Mouse (Mus musculus) myocyte (in vitro differentiated cells): ENCODE results near the gene Olfr1424. TPM values are rescaled to one million over a fixed set of nuclear protein-coding genes. Genes with fewer than 3 reads are reported as not detected.
"Not testable (repeated sequence)": the region's sequence is repeated elsewhere in the genome, so short reads cannot be mapped to it uniquely, and the experiment has no call there.

Experiments used
- H3K27me3 ChIP-seq: one replicate; pipeline ENCODE4 v1.6.1; 2011; ENCODE audit not compliant: control insufficient read depth, insufficient read depth, insufficient read length
- H3K36me3 ChIP-seq: one replicate; pipeline ENCODE4 v1.6.1; 2011; ENCODE audit not compliant: control insufficient read depth, insufficient read depth
- H3K4me2 ChIP-seq: one replicate; pipeline ENCODE4 v1.6.1; 2011; ENCODE audit warnings: low read depth, control low read depth
- H3K4me3 ChIP-seq: one replicate; pipeline ENCODE4 v1.5.1; 2011; ENCODE audit warnings: mild to moderate bottlenecking, control low read depth, moderate library complexity
- H3K79me2 ChIP-seq: one replicate; pipeline ENCODE4 v1.6.1; 2011; ENCODE audit not compliant: control insufficient read depth, insufficient read depth
- H3ac ChIP-seq: one replicate; pipeline ENCODE4 v1.6.1; 2011; ENCODE audit not compliant: control insufficient read depth, insufficient read length
- CEBPB ChIP-seq: IDR thresholded peaks from 2 replicates; pipeline ENCODE4 v1.6.1; 2011; ENCODE audit warnings: mild to moderate bottlenecking, moderate library complexity; ENCODE audit not compliant: poor library complexity, insufficient read depth, severe bottlenecking
- E2F4 ChIP-seq: IDR thresholded peaks from one replicate; pipeline ENCODE4 v1.6.1; 2011; ENCODE audit warnings: mild to moderate bottlenecking, control low read depth, moderate library complexity; ENCODE audit not compliant: insufficient read depth
- MAX ChIP-seq: IDR thresholded peaks from one replicate; pipeline ENCODE4 v1.6.1; 2011; ENCODE audit warnings: low read depth, mild to moderate bottlenecking, control low read depth
- MYOD1 ChIP-seq, 3 experiments: IDR thresholded peaks; one replicate each; pipeline ENCODE4 v1.6.1; 2011; ENCODE audit warnings: control low read depth in 2 of 3, low read depth in 2 of 3, mild to moderate bottlenecking in 2 of 3, moderate library complexity in 1 of 3; ENCODE audit not compliant: insufficient read length in 2 of 3, control insufficient read depth in 1 of 3
- MYOG ChIP-seq, 3 experiments: IDR thresholded peaks; one replicate each; pipeline ENCODE4 v1.6.1; 2011; ENCODE audit warnings: control low read depth in 2 of 3, low read depth in 2 of 3, mild to moderate bottlenecking in 2 of 3; ENCODE audit not compliant: insufficient read length in 2 of 3, control insufficient read depth in 1 of 3, insufficient read depth in 1 of 3
- POLR2A ChIP-seq: IDR thresholded peaks from one replicate; pipeline ENCODE4 v1.6.1; 2011; ENCODE audit warnings: low read depth, mild to moderate bottlenecking, control low read depth, moderate library complexity; ENCODE audit not compliant: insufficient read length
- POLR2AphosphoS2 ChIP-seq: IDR thresholded peaks from one replicate; pipeline ENCODE4 v1.6.1; 2011; ENCODE audit warnings: low read depth, control low read depth; ENCODE audit not compliant: insufficient read length
- REST ChIP-seq: IDR thresholded peaks from one replicate; pipeline ENCODE4 v1.6.1; 2011; ENCODE audit warnings: mild to moderate bottlenecking, control low read depth, moderate library complexity; ENCODE audit not compliant: insufficient read depth, insufficient read length
- SRF ChIP-seq: IDR thresholded peaks from one replicate; pipeline ENCODE4 v1.6.1; 2011; ENCODE audit warnings: low read depth; ENCODE audit not compliant: control insufficient read depth, insufficient read length
- TCF12 ChIP-seq: IDR thresholded peaks from one replicate; pipeline ENCODE4 v1.6.1; 2011; ENCODE audit warnings: mild to moderate bottlenecking, control low read depth; ENCODE audit not compliant: poor library complexity, insufficient read depth, severe bottlenecking
- TCF3 ChIP-seq: IDR thresholded peaks from one replicate; pipeline ENCODE4 v1.6.1; 2011; ENCODE audit warnings: low read depth, control low read depth; ENCODE audit not compliant: insufficient read length
- USF1 ChIP-seq: IDR thresholded peaks from one replicate; pipeline ENCODE4 v1.6.1; 2011; ENCODE audit warnings: low read depth, mild to moderate bottlenecking, control low read depth, moderate library complexity
- polyA plus RNA-seq: library from polyadenylated mRNA; unstranded; fragments of >200 nt; fragmentation: generic; extraction: Trizol; gene quantifications from one replicate; pipeline ENCODE4 v1.2.1, GENCODE M21; 2012; ENCODE audit warnings: missing spikeins

Gene Olfr1424
- polyA plus RNA-seq, result not detected

DNA sequence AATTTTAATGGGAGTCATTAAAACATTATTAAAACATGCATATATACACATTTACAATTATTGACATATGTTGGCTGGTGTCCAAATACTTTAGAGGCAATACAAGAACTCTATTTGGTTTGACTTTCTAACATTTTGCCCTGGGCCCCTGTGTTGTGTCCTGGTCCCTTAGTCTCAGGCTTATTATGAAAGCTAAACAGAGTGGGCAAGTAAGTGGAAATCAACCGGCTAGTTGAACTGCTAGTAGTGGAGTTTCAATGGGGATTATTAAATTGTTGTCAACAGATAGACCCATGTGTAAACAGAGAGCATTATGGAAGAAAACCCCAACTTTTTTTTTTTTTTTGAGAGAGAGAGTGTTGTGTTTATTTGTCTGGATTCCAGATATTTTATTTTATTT, at the start of gene Olfr1424:
Gene Olfr1424, minus strand, starts transcription at position 101 of the 400 bp plus-strand sequence.
- not testable (repeated sequence) for H3ac ChIP-seq, H3K4me3 ChIP-seq, H3K79me2 ChIP-seq, H3K4me2 ChIP-seq, H3K36me3 ChIP-seq, H3K27me3 ChIP-seq

DNA sequence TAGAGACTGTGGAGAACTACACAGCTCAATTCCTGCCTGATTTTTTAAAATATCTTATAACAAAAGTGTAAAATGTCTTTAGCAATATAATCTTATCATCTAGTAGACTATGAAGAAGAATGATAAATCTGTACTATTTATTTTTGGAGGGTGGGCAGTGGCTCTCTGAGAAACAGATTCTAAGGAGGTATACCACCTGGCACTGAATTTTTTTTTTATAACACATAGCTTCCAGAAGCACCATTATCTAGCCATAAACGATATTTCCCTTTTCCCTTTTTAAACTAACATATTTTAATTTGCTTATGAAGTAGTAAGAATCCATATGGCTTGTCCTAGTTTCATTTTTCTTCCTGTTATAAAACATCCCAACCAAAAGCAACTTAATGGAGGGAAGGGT, 42.1 kb upstream of the Olfr1424 start:
- no peaks in the 10 kb centered on the region for H3K36me3 ChIP-seq
- H3K27me3 ChIP-seq, result no peaks in the 10 kb centered on the region
- no peak overlapping the region for H3K4me2 ChIP-seq
- no peak overlapping the region for H3K4me3 ChIP-seq
- H3ac ChIP-seq, result no peak overlapping the region
- H3K79me2 ChIP-seq, result no peaks in the 10 kb centered on the region
- TF ChIP-seq MYOG (IDR thresholded peaks at IDR 0.05; ENCODE audit: control insufficient read depth in 1 of 3, insufficient read depth in 1 of 3, insufficient read length in 2 of 3, low read depth in 2 of 3) (no peak), USF1 (no peak), MYOD1 (IDR thresholded peaks at IDR 0.05; ENCODE audit: control insufficient read depth in 1 of 3, insufficient read length in 2 of 3, low read depth in 2 of 3) (no peak), MAX (no peak), POLR2AphosphoS2 (no peak)

DNA sequence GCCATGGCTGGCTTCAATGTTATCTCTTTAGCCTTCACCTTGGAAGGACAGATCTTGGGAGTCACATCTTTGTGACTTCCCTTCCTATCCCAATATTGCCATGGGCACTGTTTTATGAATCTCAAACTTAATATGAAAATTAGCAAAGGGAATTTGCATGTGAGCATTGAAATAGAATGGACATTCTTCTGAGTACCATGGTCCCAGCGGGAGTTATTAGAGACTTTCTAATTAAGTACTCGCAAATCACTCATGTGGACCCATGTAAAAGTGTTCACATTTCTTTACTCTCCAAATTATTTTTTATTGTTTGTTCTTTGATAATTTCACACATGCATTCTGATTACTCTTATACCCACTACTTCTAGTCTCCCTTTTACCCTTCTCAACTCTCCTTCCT, 40.8 kb upstream of the Olfr1424 start, which contains the start of gene Olfr1427:
Gene Olfr1427, minus strand, starts transcription at position 101 of the 400 bp plus-strand sequence.
- H3K27me3 ChIP-seq, result no peaks in the 10 kb centered on the region
- TF ChIP-seq TCF3 (no peak), POLR2AphosphoS2 (no peak), E2F4 (no peak), USF1 (no peak), MYOD1 (IDR thresholded peaks at IDR 0.05; ENCODE audit: control insufficient read depth in 1 of 3, insufficient read length in 2 of 3, low read depth in 2 of 3) (no peak), REST (no peak), MYOG (IDR thresholded peaks at IDR 0.05; ENCODE audit: control insufficient read depth in 1 of 3, insufficient read depth in 1 of 3, insufficient read length in 2 of 3, low read depth in 2 of 3) (no peak), POLR2A (no peak), CEBPB (no peak), TCF12 (no peak), MAX (no peak), SRF (no peak)
- no peaks in the 10 kb centered on the region for H3K79me2 ChIP-seq
- H3K4me2 ChIP-seq, result no peak within 1 kb of the TSS
- no peaks in the 10 kb centered on the region for H3K36me3 ChIP-seq
- no peak within 1 kb of the TSS for H3K4me3 ChIP-seq
- H3ac ChIP-seq, result no peak within 1 kb of the TSS

DNA sequence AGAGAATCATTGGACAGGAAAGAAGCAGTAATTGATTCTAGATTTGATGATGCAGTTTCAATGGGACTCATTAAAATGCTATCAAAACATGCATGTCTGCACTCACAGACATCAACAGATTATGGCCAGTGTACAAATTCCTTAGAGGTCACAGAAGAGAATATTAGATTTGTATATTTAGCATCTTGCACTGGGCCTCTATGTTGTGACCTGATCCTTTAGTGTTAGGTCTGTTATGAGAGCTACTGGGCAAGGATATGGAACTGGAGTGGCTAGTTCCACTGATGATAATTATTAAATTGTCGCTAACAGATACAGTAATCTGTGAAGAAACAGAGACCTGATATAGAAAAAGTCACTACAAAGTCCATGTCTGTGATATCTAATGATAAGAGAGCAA, 29.4 kb upstream of the Olfr1424 start, which contains the start of gene Olfr1426:
Gene Olfr1426, minus strand, starts transcription at position 101 of the 400 bp plus-strand sequence.
- no peak within 1 kb of the TSS for H3K4me2 ChIP-seq
- no peak within 1 kb of the TSS for H3K4me3 ChIP-seq
- no peak within 1 kb of the TSS for H3ac ChIP-seq
- H3K79me2 ChIP-seq, result no peaks in the 10 kb centered on the region
- TF ChIP-seq POLR2AphosphoS2 (no peak), MAX (no peak), POLR2A (no peak), MYOD1 (IDR thresholded peaks at IDR 0.05; ENCODE audit: control insufficient read depth in 1 of 3, insufficient read length in 2 of 3, low read depth in 2 of 3) (no peak), TCF3 (no peak), CEBPB (no peak)
- no peaks in the 10 kb centered on the region for H3K36me3 ChIP-seq
- H3K27me3 ChIP-seq, result no peaks in the 10 kb centered on the region

DNA sequence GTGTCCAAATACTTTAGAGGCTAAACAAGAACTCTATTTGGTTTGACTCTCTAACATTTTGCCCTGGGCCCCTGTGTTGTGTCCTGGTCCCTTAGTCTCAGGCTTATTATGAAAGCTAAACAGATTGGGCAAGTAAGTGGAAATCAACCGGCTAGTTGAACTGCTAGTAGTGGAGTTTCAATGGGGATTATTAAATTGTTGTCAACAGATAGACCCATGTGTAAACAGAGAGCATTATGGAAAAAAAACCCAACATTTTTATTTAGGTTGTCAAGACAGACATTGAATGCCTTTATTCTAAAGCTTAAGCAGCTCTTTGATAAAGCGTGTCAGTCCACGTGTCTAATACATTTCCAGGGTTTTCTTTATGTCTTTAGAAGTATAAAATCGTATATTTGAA, 15.1 kb upstream of the Olfr1424 start, which contains the start of gene Olfr1425:
Gene Olfr1425, minus strand, starts transcription at position 101 of the 400 bp plus-strand sequence.
- H3K79me2 ChIP-seq, H3K4me3 ChIP-seq, H3K27me3 ChIP-seq, H3K36me3 ChIP-seq, H3K4me2 ChIP-seq, H3ac ChIP-seq: not testable (repeated sequence)

DNA sequence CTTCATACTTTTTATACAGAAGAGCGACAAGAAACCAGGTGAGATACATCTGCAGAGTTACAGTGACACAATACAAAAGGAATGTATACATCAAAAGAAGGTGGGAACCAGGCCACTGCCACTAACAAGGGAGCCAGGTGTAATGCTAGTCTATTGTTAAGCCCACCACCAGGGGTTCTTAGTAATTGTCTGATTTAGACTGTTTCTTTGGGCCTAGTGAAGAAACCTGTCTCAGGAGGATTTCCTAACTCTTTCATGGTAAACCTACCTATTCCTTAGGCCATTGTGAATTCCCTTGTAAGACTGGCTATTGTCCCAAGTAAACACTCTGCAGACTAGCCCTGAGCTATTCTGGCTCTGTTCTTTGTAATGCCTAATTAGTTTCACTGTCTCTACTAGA, 7.1 kb upstream of the Olfr1424 start:
- not testable (repeated sequence) for H3ac ChIP-seq, H3K79me2 ChIP-seq, H3K36me3 ChIP-seq, H3K4me3 ChIP-seq, H3K27me3 ChIP-seq, H3K4me2 ChIP-seq

DNA sequence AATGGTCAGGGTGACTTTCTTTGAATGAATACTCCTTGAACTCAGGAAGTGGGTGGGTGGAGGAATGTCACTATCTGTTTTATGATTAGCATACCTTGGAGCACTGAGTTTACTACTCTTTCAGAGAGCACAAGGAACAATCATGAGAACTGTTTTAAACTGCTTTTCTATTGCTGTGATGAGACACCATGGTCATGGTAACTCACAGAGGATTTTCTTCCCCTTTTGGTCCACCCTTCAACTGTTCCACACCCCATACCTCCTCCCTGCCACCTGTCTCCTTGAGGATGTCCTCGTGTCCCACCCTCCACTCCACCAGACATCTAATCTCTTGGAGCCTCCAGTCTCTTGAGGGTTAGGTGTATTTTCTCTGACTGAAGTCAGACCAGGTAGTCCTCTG, 5.3 kb upstream of the Olfr1424 start:
- not testable (repeated sequence) for H3K4me2 ChIP-seq, H3K79me2 ChIP-seq, H3K27me3 ChIP-seq, H3K4me3 ChIP-seq, H3K36me3 ChIP-seq, H3ac ChIP-seq
